Mouse (Mus musculus): ENCODE measurements at regions not wholly inside any gene's neighbourhood (a gene's known extent, or its start where the extent isn't known, plus 50 kb on each side); places are given as distances from the start of the nearest gene placed in this dataset.

DNA sequence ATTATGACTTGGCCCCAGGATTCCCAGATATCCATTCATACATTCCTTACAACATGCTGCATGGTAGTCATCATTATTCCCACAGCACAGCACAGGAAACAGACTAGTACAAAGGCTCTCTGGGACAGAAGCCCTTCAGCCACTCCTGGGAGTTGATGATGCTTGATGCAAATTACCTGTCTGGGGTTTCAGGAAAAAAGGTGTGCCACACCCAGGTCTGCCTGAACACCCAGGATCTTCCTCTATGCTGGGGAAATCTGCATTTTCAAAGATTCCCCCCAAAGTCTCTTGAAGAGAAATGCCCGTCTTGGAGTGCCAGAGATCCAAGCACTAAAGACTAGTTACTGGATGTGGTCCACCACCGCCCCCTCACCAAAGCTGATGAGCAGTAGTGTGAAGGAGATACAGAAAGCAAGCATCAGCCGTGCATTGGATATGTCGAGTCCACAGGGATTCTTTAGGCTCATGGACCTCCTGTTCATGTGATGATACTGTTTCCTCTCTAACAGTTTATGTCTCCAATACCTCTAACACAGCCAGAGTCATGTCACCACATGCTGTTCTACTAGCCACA is 117.2 kb downstream of the Zfp36l1 start:
- TF ChIP-seq HCFC1 (IDR thresholded peaks at IDR 0.05; ENCODE audit: borderline replicate concordance, insufficient read depth, low read length) (no peak), MAFK (IDR thresholded peaks at IDR 0.05; ENCODE audit: insufficient read depth, low read depth, low read length) (no peak)

All from ES-E14 (cell line).